Mouse (Mus musculus) heart, postnatal 0 days (tissue): Measurements from ENCODE around the gene Inpp5b.

ENCODE experiments used
- CTCF ChIP-seq: IDR thresholded peaks from 2 replicates; pipeline ENCODE4 v1.5.1; 2016; ENCODE audit warnings: antibody characterized with exemption, control low read depth, low read depth
- EP300 ChIP-seq: IDR thresholded peaks from 2 replicates; pipeline ENCODE4 v1.6.1; 2016; ENCODE audit warnings: antibody characterized with exemption, low read depth

GRCm38 (mm10) chr4:124701916-124702315, 39.7 kb upstream of the Inpp5b start:
- TF ChIP-seq EP300 (no peak), CTCF (no peak)
